Mouse (Mus musculus): ENCODE measurements at regions not wholly inside any gene's neighbourhood (a gene's known extent, or its start where the extent isn't known, plus 50 kb on each side); places are given as distances from the start of the nearest gene placed in this dataset.
"Not testable (repeated sequence)": the region's sequence is repeated elsewhere in the genome, so short reads cannot be mapped to it uniquely, and the experiment has no call there.

DNA sequence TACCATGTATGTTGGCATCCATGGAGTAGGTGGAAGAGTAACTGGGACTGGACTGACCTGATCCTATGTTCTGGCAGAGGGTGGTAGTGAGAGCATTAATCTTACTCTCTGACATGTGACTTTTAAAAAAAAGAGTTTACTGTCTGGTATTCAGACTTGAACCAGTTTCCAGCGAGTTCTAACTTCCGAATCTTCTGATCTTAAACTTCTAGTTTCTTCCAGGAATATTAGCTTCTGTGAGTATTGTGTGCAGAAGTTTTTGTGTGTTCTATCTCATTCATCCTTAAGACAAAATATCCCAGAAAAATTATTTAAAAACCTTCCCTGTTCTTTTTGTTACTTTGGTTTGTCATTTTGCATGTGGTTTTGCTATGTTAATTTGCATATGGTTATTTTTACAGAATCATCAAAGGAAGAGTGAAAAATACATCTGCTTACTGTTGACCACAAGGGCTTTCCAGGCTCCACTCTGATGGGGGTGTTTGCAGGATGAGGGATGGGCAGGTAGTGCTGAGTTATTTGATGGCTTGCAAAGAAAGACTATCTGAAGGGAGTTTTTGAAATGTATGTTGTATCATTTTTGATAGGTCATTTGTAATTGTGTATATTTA, 187.9 kb upstream of the Trp63 start:
- TF ChIP-seq CTCF (IDR thresholded peaks at IDR 0.05; ENCODE audit: low read depth) (no peak), EP300 (IDR thresholded peaks at IDR 0.05; ENCODE audit: low read depth) (no peak)
- H3K4me3 ChIP-seq (ENCODE audit: low read depth, low read length): no peak overlapping the region
- ATAC-seq (ENCODE audit: insufficient read depth, low read depth) (no peak), DNase-seq (ENCODE audit: low spot score) (no peak)
- H3K27me3 ChIP-seq (ENCODE audit: control insufficient read depth, insufficient read depth, low read length): no peaks in the 10 kb centered on the region
- no peaks in the 10 kb centered on the region for H3K9me3 ChIP-seq (replicated peaks; ENCODE audit: control insufficient read depth, low read length)
- H3K4me1 ChIP-seq (ENCODE audit: control insufficient read depth, insufficient read depth): no peaks in the 10 kb centered on the region
- H3K36me3 ChIP-seq (replicated peaks; ENCODE audit: control insufficient read depth, insufficient read depth, low read length): no peaks in the 10 kb centered on the region
- 77% methylated on average over 2 of the region's 2 CpGs for WGBS
- no peak overlapping the region for H3K4me2 ChIP-seq (ENCODE audit: low read depth, low read length)
- no peak overlapping the region for H3K27ac ChIP-seq (ENCODE audit: low read depth)
- no peak overlapping the region for H3K9ac ChIP-seq (replicated peaks; ENCODE audit: low read depth, low read length)

DNA sequence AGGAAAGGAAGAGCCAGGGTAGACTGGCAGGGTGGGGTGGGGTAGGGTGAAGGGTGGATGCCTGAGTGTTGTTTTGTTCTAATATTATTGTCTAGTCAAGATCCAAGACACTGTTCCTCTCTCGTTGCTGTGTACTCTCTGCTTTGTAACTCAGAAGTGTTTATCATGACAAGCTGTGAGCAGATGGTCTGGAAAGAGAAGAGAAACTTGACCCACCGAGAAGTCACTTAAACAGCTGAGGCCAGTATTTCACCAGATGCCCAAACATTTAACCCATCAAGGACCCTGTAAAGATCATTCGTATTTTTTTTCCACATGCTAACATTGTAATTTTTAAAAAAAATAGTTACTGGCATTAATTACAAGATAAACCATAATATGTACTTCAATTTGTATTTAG, 178.7 kb upstream of the Trp63 start:
- 47% methylated on average over 3 of the region's 3 CpGs for WGBS
- no peak overlapping the region for H3K4me3 ChIP-seq (ENCODE audit: low read depth, low read length)
- TF ChIP-seq CTCF (IDR thresholded peaks at IDR 0.05; ENCODE audit: low read depth): no peak
- TF ChIP-seq EP300 (IDR thresholded peaks at IDR 0.05; ENCODE audit: low read depth): no peak

DNA sequence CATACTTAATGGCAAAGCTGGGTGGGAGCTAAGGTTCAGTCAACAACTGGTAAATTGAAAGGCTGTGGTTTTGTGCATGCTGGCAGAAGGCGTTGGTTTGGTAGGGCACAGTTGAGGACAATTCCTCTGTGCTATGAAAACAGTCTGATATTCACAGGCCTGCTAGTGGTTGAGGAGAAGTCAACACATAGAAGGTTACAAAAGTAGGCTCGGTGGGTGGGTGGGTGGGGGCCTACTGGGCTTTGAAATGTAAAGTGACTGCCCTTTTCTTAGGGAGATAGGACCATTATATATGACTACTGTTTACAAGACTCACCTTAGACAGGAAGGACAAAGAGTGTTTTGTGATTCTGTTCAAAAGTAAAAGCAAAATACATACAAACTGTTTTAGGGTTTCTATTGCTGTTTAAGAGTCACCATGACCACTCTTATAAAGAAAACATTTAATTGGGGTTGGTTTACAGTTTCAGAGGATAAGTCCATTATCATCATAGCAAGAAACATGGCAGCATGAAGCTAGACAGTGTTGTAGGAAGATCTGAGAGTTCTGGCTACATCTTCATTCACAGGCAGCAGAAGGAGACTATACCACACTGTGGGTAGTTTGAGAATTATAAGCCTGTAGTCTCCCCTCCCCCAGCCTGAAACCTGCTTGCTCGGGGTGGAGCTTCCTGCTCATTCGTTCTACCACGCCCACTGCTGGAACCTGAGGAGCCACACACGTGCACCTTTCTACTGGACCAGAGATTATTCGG, 166.3 kb upstream of the Trp63 start:
- no peaks in the 10 kb centered on the region for H3K4me1 ChIP-seq (ENCODE audit: control insufficient read depth, insufficient read depth)
- H3K27ac ChIP-seq (ENCODE audit: low read depth): no peak overlapping the region
- ATAC-seq (ENCODE audit: insufficient read depth, low read depth): no peak
- TF ChIP-seq CTCF (IDR thresholded peaks at IDR 0.05; ENCODE audit: low read depth) (no peak), EP300 (IDR thresholded peaks at IDR 0.05; ENCODE audit: low read depth) (no peak)
- H3K4me2 ChIP-seq (ENCODE audit: low read depth, low read length): no peak overlapping the region
- WGBS: 44% methylated on average over 5 of the region's 7 CpGs
- no peaks in the 10 kb centered on the region for H3K27me3 ChIP-seq (ENCODE audit: control insufficient read depth, insufficient read depth, low read length)
- no peaks in the 10 kb centered on the region for H3K36me3 ChIP-seq (replicated peaks; ENCODE audit: control insufficient read depth, insufficient read depth, low read length)
- H3K9me3 ChIP-seq (replicated peaks; ENCODE audit: control insufficient read depth, low read length): no peaks in the 10 kb centered on the region
- DNase-seq (ENCODE audit: low spot score): no peak
- no peak overlapping the region for H3K4me3 ChIP-seq (ENCODE audit: low read depth, low read length)
- no peak overlapping the region for H3K9ac ChIP-seq (replicated peaks; ENCODE audit: low read depth, low read length)

More for the DNA sequence above, 178.7 kb upstream of the Trp63 start:
- no peaks in the 10 kb centered on the region for H3K36me3 ChIP-seq (replicated peaks; ENCODE audit: control insufficient read depth, insufficient read depth, low read length)
- H3K4me1 ChIP-seq (ENCODE audit: control insufficient read depth, insufficient read depth): no peaks in the 10 kb centered on the region
- no peaks in the 10 kb centered on the region for H3K27me3 ChIP-seq (ENCODE audit: control insufficient read depth, insufficient read depth, low read length)
- no peaks in the 10 kb centered on the region for H3K9me3 ChIP-seq (replicated peaks; ENCODE audit: control insufficient read depth, low read length)
- DNase-seq (ENCODE audit: low spot score): no peak
- no peak overlapping the region for H3K9ac ChIP-seq (replicated peaks; ENCODE audit: low read depth, low read length)
- ATAC-seq (ENCODE audit: insufficient read depth, low read depth): no peak
- H3K27ac ChIP-seq (ENCODE audit: low read depth): no peak overlapping the region
- H3K4me2 ChIP-seq (ENCODE audit: low read depth, low read length): no peak overlapping the region

DNA sequence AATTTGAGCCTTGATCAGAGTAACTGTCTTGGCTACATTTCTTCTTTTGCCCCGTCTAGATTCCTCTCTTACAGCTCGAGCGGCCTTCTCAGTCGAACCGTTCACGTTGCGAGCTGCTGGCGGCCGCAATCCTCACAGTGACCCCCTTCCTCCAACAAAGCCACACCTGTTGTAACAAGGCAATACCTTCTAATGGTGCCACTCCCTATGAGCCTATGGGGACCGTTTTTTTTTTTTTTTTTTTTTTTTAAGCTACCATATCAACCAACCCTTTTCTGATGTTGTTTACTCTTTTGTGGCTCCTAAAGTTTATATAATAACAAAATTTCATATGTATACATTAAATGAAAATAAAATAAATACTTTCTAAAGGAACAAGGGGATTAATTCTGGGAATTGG, 160.4 kb upstream of the Trp63 start:
- H3K27ac ChIP-seq (ENCODE audit: low read depth); H3K9me3 ChIP-seq (replicated peaks; ENCODE audit: control insufficient read depth, low read length); H3K4me2 ChIP-seq (ENCODE audit: low read depth, low read length); H3K4me3 ChIP-seq (ENCODE audit: low read depth, low read length); H3K36me3 ChIP-seq (replicated peaks; ENCODE audit: control insufficient read depth, insufficient read depth, low read length); H3K9ac ChIP-seq (replicated peaks; ENCODE audit: low read depth, low read length); H3K4me1 ChIP-seq (ENCODE audit: control insufficient read depth, insufficient read depth); DNase-seq (ENCODE audit: low spot score); H3K27me3 ChIP-seq (ENCODE audit: control insufficient read depth, insufficient read depth, low read length); ATAC-seq (ENCODE audit: insufficient read depth, low read depth): not testable (repeated sequence)
- 91% methylated on average over 10 of the region's 10 CpGs for WGBS

DNA sequence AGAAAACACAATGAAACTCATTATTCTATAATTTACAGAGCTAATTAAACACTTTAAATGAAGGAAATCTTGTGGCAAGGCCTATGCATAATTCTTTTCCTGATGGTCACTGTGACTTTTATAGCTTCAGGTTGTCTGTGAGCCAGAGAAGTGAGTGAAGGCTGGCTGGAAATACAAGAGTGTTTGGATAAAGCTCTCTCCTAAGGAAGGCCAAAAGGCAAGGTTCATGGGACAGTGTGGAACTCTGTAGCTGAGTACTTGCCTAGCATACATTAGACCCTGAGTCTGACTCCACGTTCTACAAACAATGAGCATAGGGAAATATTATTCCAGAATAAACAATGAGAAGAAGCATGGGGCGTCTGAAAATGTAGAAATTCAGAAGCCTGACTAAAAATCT, 159.9 kb upstream of the Trp63 start:
- Histone ChIP-seq H3K27ac (ENCODE audit: low read depth) (no peak overlapping the region), H3K9me3 (replicated peaks; ENCODE audit: control insufficient read depth, low read length) (no peaks in the 10 kb centered on the region), H3K4me2 (ENCODE audit: low read depth, low read length) (no peak overlapping the region), H3K36me3 (replicated peaks; ENCODE audit: control insufficient read depth, insufficient read depth, low read length) (no peaks in the 10 kb centered on the region), H3K4me3 (ENCODE audit: low read depth, low read length) (no peak overlapping the region), H3K27me3 (ENCODE audit: control insufficient read depth, insufficient read depth, low read length) (no peaks in the 10 kb centered on the region), H3K9ac (replicated peaks; ENCODE audit: low read depth, low read length) (no peak overlapping the region), H3K4me1 (ENCODE audit: control insufficient read depth, insufficient read depth) (no peaks in the 10 kb centered on the region)
- ATAC-seq (ENCODE audit: insufficient read depth, low read depth): no peak
- no peak for DNase-seq (ENCODE audit: low spot score)
- WGBS: 72% methylated on average over 2 of the region's 2 CpGs
- no peak for TF ChIP-seq CTCF (IDR thresholded peaks at IDR 0.05; ENCODE audit: low read depth)
- TF ChIP-seq EP300 (IDR thresholded peaks at IDR 0.05; ENCODE audit: low read depth): no peak

DNA sequence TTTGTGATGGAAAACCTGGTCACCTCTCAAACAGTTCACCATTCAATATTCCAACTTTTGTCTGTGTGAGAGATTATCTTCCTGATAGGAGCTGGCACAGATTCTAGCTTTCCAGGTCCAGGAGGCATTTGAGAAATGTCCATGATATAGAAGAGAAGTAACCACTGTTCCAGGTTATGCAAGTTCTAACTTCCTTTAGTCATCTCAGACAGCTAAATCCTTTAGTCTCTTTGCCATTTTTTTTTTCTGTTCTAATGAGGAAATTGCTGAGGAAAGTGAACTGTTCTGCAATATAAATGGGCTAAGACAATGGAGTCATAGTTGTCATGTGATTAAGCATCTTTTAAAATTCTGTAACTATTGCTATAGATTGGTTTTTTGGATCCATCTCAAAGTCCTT, 155.7 kb upstream of the Trp63 start:
- Histone ChIP-seq H3K4me3 (ENCODE audit: low read depth, low read length) (no peak overlapping the region), H3K36me3 (replicated peaks; ENCODE audit: control insufficient read depth, insufficient read depth, low read length) (no peaks in the 10 kb centered on the region), H3K4me2 (ENCODE audit: low read depth, low read length) (no peak overlapping the region), H3K9ac (replicated peaks; ENCODE audit: low read depth, low read length) (no peak overlapping the region), H3K9me3 (replicated peaks; ENCODE audit: control insufficient read depth, low read length) (no peaks in the 10 kb centered on the region), H3K4me1 (ENCODE audit: control insufficient read depth, insufficient read depth) (no peaks in the 10 kb centered on the region), H3K27ac (ENCODE audit: low read depth) (no peak overlapping the region), H3K27me3 (ENCODE audit: control insufficient read depth, insufficient read depth, low read length) (no peaks in the 10 kb centered on the region)
- no peak for TF ChIP-seq EP300 (IDR thresholded peaks at IDR 0.05; ENCODE audit: low read depth)
- TF ChIP-seq CTCF (IDR thresholded peaks at IDR 0.05; ENCODE audit: low read depth): no peak
- DNase-seq (ENCODE audit: low spot score) (no peak), ATAC-seq (ENCODE audit: insufficient read depth, low read depth) (no peak)
